Mouse (Mus musculus) midbrain, embryonic 10.5 days (tissue): Measurements from ENCODE around the gene Ppp1r11. TPM values are rescaled to one million over a fixed set of nuclear protein-coding genes. Genes with fewer than 3 reads are reported as not detected.

Source experiments
- DNase-seq: peaks from one replicate; pipeline ENCODE4 v3.0.0-alpha.2; 2017; ENCODE audit warnings: low spot score
- H3K27ac ChIP-seq: fragments of 300-500 bp; sonication (generic); replicated peaks from 2 replicates; pipeline ENCODE4 v1.5.1; 2016; ENCODE audit warnings: mild to moderate bottlenecking
- H3K27me3 ChIP-seq: fragments of 300-500 bp; sonication (generic); 2 replicates; pipeline ENCODE4 v1.6.1; 2016; ENCODE audit warnings: low read depth, mild to moderate bottlenecking; ENCODE audit not compliant: poor library complexity, severe bottlenecking
- H3K36me3 ChIP-seq: fragments of 300-500 bp; sonication (generic); 2 replicates; pipeline ENCODE4 v1.6.1; 2016; ENCODE audit warnings: mild to moderate bottlenecking, moderate library complexity
- H3K4me1 ChIP-seq: fragments of 300-500 bp; sonication (generic); 2 replicates; pipeline ENCODE4 v1.6.1; 2016
- H3K4me3 ChIP-seq: fragments of 300-500 bp; sonication (generic); 2 replicates; pipeline ENCODE4 v1.5.1; 2016; ENCODE audit warnings: mild to moderate bottlenecking, moderate library complexity
- H3K9me3 ChIP-seq: fragments of 300-500 bp; sonication (generic); replicated peaks from 2 replicates; pipeline ENCODE4 v1.6.1; 2016; ENCODE audit warnings: mild to moderate bottlenecking
- WGBS: fragments of 180-500 bp; shearing (Covaris S2); methylation state at CpG from one replicate; pipeline ENCODE4 v1.1.7; 2016; 5-methylcytosine and 5-hydroxymethylcytosine counted together
- polyA plus RNA-seq: library from polyadenylated mRNA; unstranded; fragments of >200 nt; fragmentation: Nextera tagmentation; extraction: Ambion mirVana; gene quantifications from 2 replicates; pipeline ENCODE4 v1.2.1, GENCODE M21; 2016

Ppp1r11 gene
- polyA plus RNA-seq, 1 experiment from 2014 or later, result 160 TPM

DNA sequence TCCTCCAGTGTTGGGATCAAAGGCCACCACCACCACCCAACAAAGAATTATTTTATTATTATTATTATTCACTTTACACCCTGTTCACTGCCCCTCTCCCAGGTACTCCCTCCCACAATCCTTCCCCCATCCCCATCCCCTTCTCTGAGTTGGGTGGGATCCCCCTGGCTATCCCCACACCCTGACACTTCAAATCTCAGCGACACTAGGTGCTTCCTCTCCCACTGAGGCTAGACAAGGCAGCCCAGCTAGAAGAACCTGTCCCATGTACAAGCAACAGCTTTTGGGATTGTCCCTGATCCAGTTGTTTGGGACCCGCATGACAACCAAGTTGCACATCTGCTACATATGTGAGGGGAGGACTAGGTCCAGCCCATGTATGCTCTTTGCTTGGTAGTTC is 1.1 kb upstream of the Ppp1r11 start:
- Histone ChIP-seq H3K36me3 (peaks cover 45% of the 10 kb centered on the region), H3K27ac (no peak overlapping the region), H3K4me1 (peaks cover 22% of the 10 kb centered on the region), H3K27me3 (peaks cover 8% of the 10 kb centered on the region), H3K9me3 (no peaks in the 10 kb centered on the region), H3K4me3 (no peak overlapping the region)
- whole genome bisulfite sequencing, result 86% methylated on average over 2 of the region's 2 CpGs
- DNase-seq, result no peak

DNA sequence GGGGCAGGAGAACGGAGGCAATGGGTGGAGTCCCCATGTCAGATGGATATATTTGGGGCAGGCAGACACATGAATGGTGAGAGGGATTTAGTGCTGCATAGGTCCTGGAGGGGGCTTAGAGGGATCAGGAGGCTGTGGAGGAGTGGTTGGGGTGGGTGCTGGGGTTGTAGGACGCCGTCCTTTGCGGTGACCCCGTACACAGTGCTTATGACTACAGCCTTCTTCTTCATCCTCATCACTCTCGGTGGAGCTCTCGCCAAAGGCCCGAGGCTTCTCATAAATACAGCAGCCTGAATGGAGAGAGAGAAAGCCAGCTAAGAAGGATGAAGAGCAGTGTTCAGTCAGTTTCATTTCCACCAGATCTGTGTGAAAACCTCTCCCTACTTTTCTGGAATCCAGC is 2.3 kb downstream of the Ppp1r11 start:
- Histone ChIP-seq H3K27me3 (peaks cover 36% of the 10 kb centered on the region), H3K9me3 (no peaks in the 10 kb centered on the region), H3K4me3 (no peak overlapping the region), H3K4me1 (peaks cover 30% of the 10 kb centered on the region), H3K36me3 (peaks cover 24% of the 10 kb centered on the region), H3K27ac (no peak overlapping the region)
- 95% methylated on average over 8 of the region's 8 CpGs for WGBS
- DNase-seq, result no peak

DNA sequence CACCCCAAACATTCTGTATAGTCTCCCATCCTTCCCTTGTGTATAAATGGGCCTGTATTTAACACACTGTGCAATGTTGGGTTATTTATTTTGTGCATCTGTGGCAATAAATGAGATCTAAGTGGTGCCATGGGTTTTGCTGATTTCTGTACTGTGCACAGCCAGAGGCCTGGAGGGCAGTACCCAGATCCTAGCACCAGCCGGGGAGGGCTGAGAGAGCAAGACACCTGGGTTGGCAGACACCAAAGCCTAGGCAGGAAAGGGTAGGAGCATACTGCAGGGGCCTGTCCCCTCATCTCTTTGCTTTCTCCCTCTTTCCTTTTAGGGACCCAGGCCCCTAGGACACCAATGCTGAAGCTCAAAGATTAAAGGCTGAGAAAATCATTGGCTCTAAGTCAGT is 3.3 kb downstream of the Ppp1r11 start:
- H3K4me1 ChIP-seq, result peaks cover 39% of the 10 kb centered on the region
- peaks cover 18% of the 10 kb centered on the region for H3K36me3 ChIP-seq
- peaks cover 46% of the 10 kb centered on the region for H3K27me3 ChIP-seq
- no peak overlapping the region for H3K4me3 ChIP-seq
- no peaks in the 10 kb centered on the region for H3K9me3 ChIP-seq
- no peak overlapping the region for H3K27ac ChIP-seq
- DNase-seq, result no peak
- WGBS, result 84% methylated on average over 1 of the region's 1 CpGs

DNA sequence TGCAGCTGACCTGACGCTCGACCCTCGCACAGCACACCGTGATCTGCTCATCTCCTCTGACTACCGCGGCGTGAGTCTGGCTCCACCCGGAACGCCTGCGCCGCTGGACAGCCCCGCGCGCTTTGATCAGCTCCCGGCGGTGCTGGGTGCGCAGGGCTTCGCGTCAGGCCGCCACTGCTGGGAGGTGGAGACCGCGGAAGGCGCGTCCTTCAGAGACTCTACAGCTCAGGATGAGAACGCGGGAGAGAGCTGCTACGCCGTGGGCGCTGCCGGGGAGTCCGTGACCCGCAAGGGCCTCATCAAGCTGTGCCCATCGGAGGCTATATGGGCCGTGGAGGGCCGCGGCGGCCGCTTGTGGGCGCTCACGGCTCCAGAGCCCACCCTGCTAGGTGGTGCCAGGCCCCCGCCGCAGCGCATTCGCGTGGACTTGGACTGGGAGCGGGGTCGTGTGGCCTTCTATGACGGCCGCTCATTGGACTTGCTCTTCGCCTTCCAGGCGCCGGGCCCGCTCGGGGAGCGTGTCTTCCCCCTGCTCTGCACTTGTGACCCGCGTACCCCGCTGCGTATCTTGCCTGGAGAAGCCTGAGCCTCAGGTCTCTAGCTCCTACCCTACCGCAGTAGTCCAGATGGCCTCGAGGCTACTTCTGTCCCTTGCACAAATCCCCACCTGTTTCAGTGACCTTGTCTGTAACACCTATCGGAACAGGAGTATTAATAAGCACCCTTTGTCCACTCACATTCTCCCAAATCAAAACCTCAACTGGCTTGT is 4.3 kb downstream of the Ppp1r11 start:
- H3K27me3 ChIP-seq, result peaks cover 56% of the 10 kb centered on the region
- WGBS, result 1% methylated on average over 62 of the region's 62 CpGs

DNA sequence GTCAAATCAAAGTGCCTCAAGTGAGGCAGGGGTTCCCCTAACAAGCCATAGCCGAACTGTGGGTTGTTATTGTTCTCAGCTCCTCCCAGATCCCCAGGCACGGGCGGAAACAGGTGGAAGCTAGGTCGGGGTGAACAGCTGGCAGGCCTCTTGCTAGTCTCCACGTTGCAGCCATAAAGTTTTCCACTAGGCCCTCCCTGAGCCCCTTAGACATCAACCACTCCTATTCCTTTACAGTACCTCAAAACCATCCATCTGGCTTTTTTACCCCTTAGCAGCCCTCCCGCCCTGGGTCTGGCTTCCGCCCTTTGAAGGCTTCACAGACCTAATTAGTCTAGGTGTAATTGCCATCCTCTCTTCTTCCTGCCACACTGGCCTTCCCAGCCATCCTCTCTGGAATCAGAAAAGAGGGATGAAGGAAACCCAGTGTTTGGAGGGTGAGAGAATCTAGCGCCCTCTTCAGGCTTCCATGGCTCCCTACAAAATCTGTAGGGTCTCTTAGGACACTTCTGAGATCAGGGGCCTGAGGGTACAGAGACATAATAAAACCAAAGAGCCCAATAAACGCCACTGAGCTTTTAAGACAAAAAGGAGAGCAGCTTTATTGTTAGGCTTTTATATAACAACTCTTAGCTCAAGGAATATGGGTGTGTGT is 7.3 kb downstream of the Ppp1r11 start:
- Histone ChIP-seq H3K4me3 (no peak overlapping the region), H3K36me3 (peaks cover 10% of the 10 kb centered on the region), H3K4me1 (peaks cover 30% of the 10 kb centered on the region), H3K27ac (no peak overlapping the region), H3K9me3 (no peaks in the 10 kb centered on the region), H3K27me3 (peaks cover 80% of the 10 kb centered on the region)
- no peak for DNase-seq
- WGBS, result 32% methylated on average over 8 of the region's 9 CpGs

More for the DNA sequence above, 4.3 kb downstream of the Ppp1r11 start:
- Histone ChIP-seq H3K4me3 (peak overlapping the region; percentile 67), H3K36me3 (peaks cover 17% of the 10 kb centered on the region), H3K27ac (peak overlapping the region; percentile 86), H3K4me1 (peaks cover 47% of the 10 kb centered on the region), H3K9me3 (no peaks in the 10 kb centered on the region)
- DNase-seq, result peak; percentile 75

DNA sequence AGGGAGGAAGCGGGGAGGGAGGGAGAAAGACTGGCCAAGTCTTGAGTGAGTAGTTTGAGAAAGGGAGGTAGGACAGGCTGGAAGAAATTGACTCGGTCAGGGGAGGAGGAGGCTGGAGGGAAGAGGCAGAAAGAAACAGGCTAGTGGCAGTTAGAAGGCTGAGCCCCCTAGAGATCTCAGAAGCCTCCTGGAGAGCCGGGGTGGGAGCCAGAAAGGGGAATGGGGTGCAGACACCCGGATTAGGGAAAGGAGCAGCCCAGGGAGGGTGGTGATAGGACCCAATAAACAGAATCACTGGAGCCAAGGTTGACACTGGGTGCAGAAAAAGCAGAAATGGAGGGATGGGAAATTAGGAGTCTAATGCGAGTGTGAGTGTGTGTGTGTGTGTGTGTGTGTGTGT is 7.8 kb downstream of the Ppp1r11 start:
- peak; percentile 15 for DNase-seq
- Histone ChIP-seq H3K27ac (no peak overlapping the region), H3K4me1 (peaks cover 30% of the 10 kb centered on the region), H3K27me3 (peaks cover 78% of the 10 kb centered on the region), H3K9me3 (no peaks in the 10 kb centered on the region), H3K36me3 (peaks cover 5% of the 10 kb centered on the region), H3K4me3 (peak overlapping the region; percentile 54; the same call in 1 of the 2 replicates)
- 25% methylated on average over 5 of the region's 5 CpGs for WGBS

DNA sequence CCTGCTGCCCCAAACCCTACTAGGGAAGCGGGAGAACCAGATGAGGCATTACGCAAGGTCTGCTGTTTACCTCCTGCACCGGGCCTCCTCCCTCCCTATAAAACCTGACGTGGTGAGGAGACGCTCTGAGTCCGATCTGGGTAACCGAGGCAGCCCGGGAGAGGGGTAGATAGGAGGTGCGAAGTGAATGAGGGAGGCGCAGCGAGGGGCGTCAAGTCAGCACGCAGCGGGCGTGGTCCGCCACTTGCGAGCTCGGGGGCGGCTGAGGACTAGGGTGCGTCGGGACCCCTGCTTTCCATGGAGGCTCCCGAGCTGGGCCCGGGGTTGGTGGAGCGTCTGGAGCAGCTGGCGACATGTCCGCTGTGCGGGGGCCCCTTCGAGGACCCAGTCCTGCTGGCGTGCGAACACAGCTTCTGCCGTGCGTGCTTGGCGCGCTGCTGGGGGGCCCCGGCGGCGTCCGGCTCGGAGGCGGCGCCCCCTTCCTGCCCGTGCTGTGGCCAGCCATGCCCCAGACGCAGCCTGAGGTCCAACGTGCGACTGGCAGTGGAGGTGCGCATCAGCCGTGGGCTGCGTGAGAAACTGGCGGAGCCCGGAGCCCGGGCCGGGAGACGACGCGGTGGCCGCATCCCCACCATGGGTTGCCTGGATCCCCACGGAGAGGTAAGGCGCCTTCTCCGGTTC is 8.6 kb downstream of the Ppp1r11 start, which contains the start of gene Rnf39:
Rnf39 (plus strand) TSS at position 128 of the 681 bp plus-strand sequence.
- WGBS, result 4% methylated on average over 59 of the region's 59 CpGs
- H3K4me1 ChIP-seq, result peaks cover 30% of the 10 kb centered on the region
- peak within 1 kb of the TSS; percentile 54 for H3K4me3 ChIP-seq
- no peaks in the 10 kb centered on the region for H3K36me3 ChIP-seq
- H3K27ac ChIP-seq, result peak within 1 kb of the TSS; percentile 38; the same call in 1 of the 2 replicates
- H3K9me3 ChIP-seq, result no peaks in the 10 kb centered on the region
- peaks cover 72% of the 10 kb centered on the region for H3K27me3 ChIP-seq
- DNase-seq, result peak; percentile 28

DNA sequence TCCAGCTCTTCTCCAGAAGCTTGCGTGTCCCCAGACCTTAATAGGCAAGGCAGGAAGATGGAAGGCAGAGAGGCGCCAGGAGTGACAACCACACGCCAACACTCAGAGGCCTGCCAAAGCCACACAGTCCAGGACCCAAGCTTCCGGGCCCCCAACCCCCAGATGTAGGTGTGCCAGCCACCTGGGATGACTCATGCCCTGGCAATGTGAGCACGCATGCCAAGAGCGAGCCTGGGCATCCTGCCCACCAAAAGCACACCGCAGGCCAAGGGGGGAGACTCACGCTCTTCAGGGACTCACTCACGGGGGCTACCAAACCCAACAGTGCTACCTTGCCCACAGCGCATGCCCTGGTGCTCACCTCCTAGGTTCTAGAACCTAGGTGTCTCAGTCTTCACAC is 9.2 kb downstream of the Ppp1r11 start:
- Histone ChIP-seq H3K36me3 (no peaks in the 10 kb centered on the region), H3K27ac (no peak overlapping the region), H3K9me3 (no peaks in the 10 kb centered on the region), H3K4me1 (peaks cover 26% of the 10 kb centered on the region), H3K27me3 (peaks cover 72% of the 10 kb centered on the region), H3K4me3 (peak overlapping the region; percentile 54)
- DNase-seq, result no peak
- 59% methylated on average over 10 of the region's 10 CpGs for WGBS

DNA sequence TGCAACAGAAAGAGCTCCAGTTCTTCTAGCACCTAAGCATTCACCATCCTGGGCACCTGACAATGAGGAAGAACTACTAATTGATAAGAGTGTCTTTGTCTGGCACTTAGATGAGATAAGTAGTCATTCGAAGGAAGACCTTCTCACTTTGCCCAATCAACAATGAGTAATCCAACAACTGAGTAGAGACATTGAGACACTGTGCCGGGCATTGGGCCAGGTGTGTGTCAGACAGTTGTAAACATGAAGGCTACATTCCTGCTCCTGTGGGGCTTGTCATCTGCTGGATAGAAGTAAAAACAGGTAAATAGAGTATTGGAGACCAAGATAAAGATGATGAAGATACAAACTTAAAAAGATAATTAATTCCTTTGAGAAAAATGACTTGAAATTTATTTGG is 13.5 kb downstream of the Ppp1r11 start:
- peaks cover 32% of the 10 kb centered on the region for H3K27me3 ChIP-seq
- WGBS, result 93% methylated on average over 2 of the region's 2 CpGs
- no peaks in the 10 kb centered on the region for H3K9me3 ChIP-seq
- DNase-seq, result no peak
- peaks cover 6% of the 10 kb centered on the region for H3K4me1 ChIP-seq
- H3K36me3 ChIP-seq, result no peaks in the 10 kb centered on the region
- no peak overlapping the region for H3K27ac ChIP-seq
- H3K4me3 ChIP-seq, result no peak overlapping the region

DNA sequence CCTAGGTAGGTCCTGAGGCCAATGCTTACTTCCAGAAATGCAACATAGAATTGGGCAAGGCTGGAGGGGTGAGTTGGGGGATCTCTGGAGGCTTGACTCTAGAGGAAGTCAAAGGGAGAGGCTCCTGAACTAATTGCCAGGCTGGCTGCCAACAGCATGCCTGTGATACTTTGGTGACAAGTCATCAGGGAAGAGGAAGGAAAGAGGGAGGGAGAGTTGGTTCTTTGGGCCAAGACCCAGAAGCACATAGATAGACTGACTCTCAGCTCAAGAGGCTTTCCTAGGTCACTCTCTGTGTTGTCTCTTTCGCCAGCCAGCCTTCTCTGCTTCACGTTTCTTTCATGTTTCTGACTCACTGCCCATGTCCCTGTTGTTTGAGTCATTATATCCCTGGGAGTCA is 19.7 kb downstream of the Ppp1r11 start:
- H3K27me3 ChIP-seq, result no peaks in the 10 kb centered on the region
- no peak overlapping the region for H3K4me3 ChIP-seq
- no peaks in the 10 kb centered on the region for H3K9me3 ChIP-seq
- H3K27ac ChIP-seq, result no peak overlapping the region
- H3K4me1 ChIP-seq, result no peaks in the 10 kb centered on the region
- DNase-seq, result no peak
- WGBS, result 76% methylated on average over 2 of the region's 2 CpGs
- no peaks in the 10 kb centered on the region for H3K36me3 ChIP-seq

DNA sequence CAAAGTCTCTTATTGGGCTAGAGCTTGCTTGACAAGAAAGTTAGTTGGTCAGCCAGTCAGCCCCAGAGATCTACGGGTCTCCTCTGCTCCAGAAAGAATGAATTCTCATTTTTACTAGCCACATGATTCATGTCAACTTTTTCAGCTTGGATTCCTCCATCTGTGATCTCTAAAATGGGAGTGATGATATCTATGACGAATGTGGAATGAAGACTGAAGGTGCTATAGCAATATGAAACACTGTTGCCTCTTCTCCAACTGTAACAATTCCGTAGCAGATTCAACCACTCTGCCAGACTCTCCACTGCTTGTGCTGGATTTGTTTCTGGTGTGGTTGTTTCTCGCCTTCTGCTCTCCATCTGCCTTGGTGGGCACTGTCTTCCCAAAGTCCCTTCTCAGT is 20.4 kb downstream of the Ppp1r11 start:
- Histone ChIP-seq H3K4me1 (no peaks in the 10 kb centered on the region), H3K9me3 (no peaks in the 10 kb centered on the region), H3K36me3 (no peaks in the 10 kb centered on the region), H3K4me3 (no peak overlapping the region), H3K27me3 (no peaks in the 10 kb centered on the region), H3K27ac (no peak overlapping the region)
- 82% methylated on average over 4 of the region's 4 CpGs for WGBS
- DNase-seq, result no peak

DNA sequence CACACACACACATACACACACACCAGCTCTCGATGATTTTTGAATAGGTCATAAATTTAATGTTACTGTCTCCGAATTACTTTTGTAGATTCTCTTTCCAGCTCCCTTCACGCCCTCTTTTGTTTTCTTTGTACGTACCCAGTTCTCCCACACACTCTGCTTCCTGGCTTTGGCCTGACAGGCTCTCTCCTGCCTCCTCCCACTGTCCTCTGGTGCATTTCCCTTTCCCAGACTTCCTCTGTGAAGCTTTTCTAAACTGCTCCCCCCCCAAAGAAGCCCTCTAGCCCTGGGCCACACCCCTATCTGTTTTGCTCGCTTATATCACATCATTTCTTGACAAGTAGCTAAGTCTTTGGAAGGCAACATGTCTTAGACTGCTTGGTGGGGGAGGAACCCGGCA is 21.3 kb downstream of the Ppp1r11 start:
- H3K9me3 ChIP-seq, result no peaks in the 10 kb centered on the region
- DNase-seq, result no peak
- WGBS, result 83% methylated on average over 6 of the region's 6 CpGs

More for the DNA sequence above, 21.3 kb downstream of the Ppp1r11 start:
- Histone ChIP-seq H3K27me3 (no peaks in the 10 kb centered on the region), H3K36me3 (no peaks in the 10 kb centered on the region), H3K27ac (no peak overlapping the region), H3K4me3 (no peak overlapping the region), H3K4me1 (no peaks in the 10 kb centered on the region)
